Mouse (Mus musculus): Measurements from ENCODE around the gene Lmbr1.

DNA sequence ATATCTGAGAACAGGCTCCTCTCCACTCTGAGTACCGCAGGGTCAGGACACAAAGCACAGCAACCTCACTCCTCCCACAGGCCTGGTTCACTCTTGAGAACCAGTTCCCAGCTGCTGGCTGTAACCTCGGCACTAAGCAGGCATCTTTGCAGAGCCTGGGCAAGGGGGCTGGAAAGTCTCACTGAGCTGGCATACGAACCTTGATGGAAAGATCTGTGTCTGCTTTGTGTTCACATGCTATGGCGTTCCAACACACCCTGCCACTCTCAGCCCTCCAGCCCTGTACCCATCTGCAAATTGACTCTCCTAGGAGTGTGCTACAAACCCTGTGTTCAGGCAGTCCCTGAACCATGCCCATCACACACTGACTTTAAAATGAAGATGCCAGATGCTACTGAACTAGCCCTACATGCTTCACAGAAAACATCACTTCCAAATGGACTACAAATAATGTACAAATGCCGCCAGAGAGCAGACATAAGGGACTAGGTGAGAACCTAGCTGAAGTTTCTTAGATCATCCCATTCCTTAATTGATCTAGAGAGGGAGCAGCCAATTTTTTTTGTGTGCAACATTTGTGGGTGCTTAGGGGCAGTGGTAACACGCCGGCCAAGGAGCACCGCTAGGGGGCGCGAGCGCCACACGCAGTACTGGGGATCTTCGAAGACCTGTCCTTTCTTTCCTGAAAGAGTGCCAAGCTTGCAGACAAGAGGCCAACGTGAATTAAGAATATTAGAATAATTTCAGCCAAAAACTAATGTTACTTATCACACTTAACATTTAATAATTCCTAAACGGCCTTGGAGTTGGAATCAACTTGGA, 11.0 kb upstream of the Lmbr1 start:
- TF ChIP-seq CTCF (IDR thresholded peaks at IDR 0.05; ENCODE audit: borderline replicate concordance, control insufficient read depth, extremely low read depth, insufficient read depth, low read length, poor library complexity) (peak; percentile 82), POLR2A (IDR thresholded peaks at IDR 0.05; ENCODE audit: control insufficient read depth, extremely low read depth, insufficient read depth, low read length, poor library complexity) (no peak)
